Mouse (Mus musculus) ES-Bruce4 (cell line): ENCODE results near the gene Prox1. TPM values are rescaled to one million over a fixed set of nuclear protein-coding genes. Genes with fewer than 3 reads are reported as not detected.

ENCODE experiments used
- H3K27ac ChIP-seq: 2 replicates; pipeline ENCODE4 v1.5.1; 2012; ENCODE audit warnings: low read length, inconsistent platforms; ENCODE audit not compliant: insufficient read depth
- H3K27me3 ChIP-seq: 2 replicates; pipeline ENCODE4 v1.6.1; 2012; ENCODE audit warnings: mild to moderate bottlenecking, low read length, inconsistent platforms; ENCODE audit not compliant: control insufficient read depth, poor library complexity, insufficient read depth, severe bottlenecking
- H3K36me3 ChIP-seq: 2 replicates; pipeline ENCODE4 v1.6.1; 2012; ENCODE audit warnings: inconsistent platforms, mild to moderate bottlenecking, low read length, moderate library complexity; ENCODE audit not compliant: control insufficient read depth, poor library complexity, insufficient read depth, severe bottlenecking
- H3K4me1 ChIP-seq: one replicate; pipeline ENCODE4 v1.8.1; 2011; ENCODE audit warnings: low read length; ENCODE audit not compliant: control insufficient read depth, insufficient read depth
- H3K4me3 ChIP-seq: 2 replicates; pipeline ENCODE4 v1.5.1; 2011; ENCODE audit warnings: low read depth, mild to moderate bottlenecking, low read length
- H3K9ac ChIP-seq: 2 replicates; pipeline ENCODE4 v1.6.1; 2012; ENCODE audit warnings: low read depth, mild to moderate bottlenecking, inconsistent platforms; ENCODE audit not compliant: poor library complexity, severe bottlenecking
- H3K9me3 ChIP-seq: replicated peaks from 2 replicates; pipeline ENCODE4 v1.6.1; 2012; ENCODE audit warnings: mild to moderate bottlenecking, low read length, inconsistent platforms; ENCODE audit not compliant: control insufficient read depth, poor library complexity, insufficient read depth, severe bottlenecking
- CTCF ChIP-seq: IDR thresholded peaks from one replicate; pipeline ENCODE4 v1.8.1; 2011; ENCODE audit warnings: low read depth, low read length
- EP300 ChIP-seq: IDR thresholded peaks from 2 replicates; pipeline ENCODE4 v1.6.1; 2011; ENCODE audit warnings: low read depth, low read length; ENCODE audit not compliant: insufficient read depth
- POLR2A ChIP-seq: IDR thresholded peaks from one replicate; pipeline ENCODE4 v1.8.1; 2011; ENCODE audit warnings: low read length; ENCODE audit not compliant: insufficient read depth
- polyA plus RNA-seq: library from polyadenylated mRNA; stranded (reverse); fragments of >200 nt; gene quantifications from 2 replicates; pipeline ENCODE4 v1.2.4, GENCODE M21; 2011; ENCODE audit warnings: low read depth; ENCODE audit not compliant: missing spikeins, insufficient read depth, insufficient read length

The Prox1 gene
- polyA plus RNA-seq, 1 experiment, result 1.7 TPM

DNA sequence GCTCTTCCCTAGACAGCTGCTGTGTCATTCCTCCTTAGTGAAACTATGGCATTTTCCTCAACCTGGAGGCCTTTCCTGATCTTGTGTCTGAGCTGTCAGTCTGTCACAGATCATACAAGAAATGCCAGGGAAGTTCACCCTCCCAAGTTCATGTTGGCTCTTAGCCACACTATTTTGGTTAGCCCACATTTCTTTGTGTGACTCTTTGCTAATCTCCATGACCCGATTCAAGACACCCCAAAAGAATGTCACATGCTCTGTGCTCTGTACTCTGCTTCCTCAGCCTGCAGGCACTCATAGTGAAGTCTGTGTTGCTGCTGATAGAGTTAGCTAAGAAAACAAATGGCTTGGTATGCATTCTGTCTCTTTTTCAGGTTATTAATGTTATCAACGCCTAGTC is 18.6 kb upstream of the Prox1 start:
- no peaks in the 10 kb centered on the region for H3K27me3 ChIP-seq

DNA sequence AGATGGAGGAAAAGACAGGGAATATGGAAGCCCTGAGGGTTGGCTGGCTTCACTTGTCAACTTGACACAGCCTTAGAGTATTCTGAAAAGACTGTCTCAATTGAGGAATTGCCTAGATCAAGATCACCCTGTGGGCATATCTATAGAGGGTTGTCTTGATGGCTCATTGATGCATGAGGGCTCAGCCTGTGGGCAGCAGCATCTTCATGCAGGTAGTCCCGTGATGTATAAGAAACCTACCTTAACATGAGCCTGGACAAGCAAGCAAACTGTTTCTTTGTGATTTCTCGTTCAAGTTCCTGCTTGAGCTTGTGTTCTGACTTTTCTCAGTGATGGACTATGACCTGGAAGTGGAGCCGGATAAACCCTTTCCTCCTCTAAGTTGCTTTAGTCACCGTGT is 15.8 kb upstream of the Prox1 start:
- H3K9me3 ChIP-seq, result no peaks in the 10 kb centered on the region; the same call in 1 of the 2 replicates
- H3K4me3 ChIP-seq, result no peak overlapping the region
- no peak overlapping the region for H3K27ac ChIP-seq
- no peak for TF ChIP-seq POLR2A
- H3K36me3 ChIP-seq, result no peaks in the 10 kb centered on the region
- H3K4me1 ChIP-seq, result no peaks in the 10 kb centered on the region
- no peaks in the 10 kb centered on the region for H3K27me3 ChIP-seq
- H3K9ac ChIP-seq, result no peak overlapping the region

More for the DNA sequence above, 18.6 kb upstream of the Prox1 start:
- Histone ChIP-seq H3K9ac (no peak overlapping the region), H3K4me1 (no peaks in the 10 kb centered on the region), H3K36me3 (no peaks in the 10 kb centered on the region), H3K27ac (no peak overlapping the region), H3K9me3 (no peaks in the 10 kb centered on the region), H3K4me3 (no peak overlapping the region)
- TF ChIP-seq CTCF, result no peak
- no peak for TF ChIP-seq EP300
- no peak for TF ChIP-seq POLR2A

DNA sequence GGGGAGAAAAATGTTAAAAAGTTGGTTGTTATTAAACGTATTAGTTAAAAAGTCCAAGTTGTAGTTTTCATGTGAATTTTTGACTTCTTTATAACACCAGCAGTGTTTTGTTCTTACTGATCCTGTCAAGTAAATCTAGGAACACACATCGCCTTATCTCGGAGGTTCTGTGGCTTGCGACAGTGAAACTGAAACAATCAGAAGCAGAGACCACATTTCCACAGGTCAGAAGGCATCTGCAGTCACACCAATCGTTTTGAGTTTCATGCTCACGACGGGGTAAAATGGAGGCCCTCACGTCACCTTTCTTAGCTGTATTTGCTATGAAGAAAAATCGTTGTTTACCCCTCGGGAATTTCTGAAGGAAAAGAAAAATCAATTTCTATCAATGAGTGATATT is 14.8 kb upstream of the Prox1 start:
- Histone ChIP-seq H3K4me3 (no peak overlapping the region), H3K27me3 (no peaks in the 10 kb centered on the region), H3K9ac (no peak overlapping the region), H3K27ac (no peak overlapping the region), H3K9me3 (no peaks in the 10 kb centered on the region; the same call in 1 of the 2 replicates), H3K36me3 (no peaks in the 10 kb centered on the region), H3K4me1 (no peaks in the 10 kb centered on the region)
- TF ChIP-seq CTCF (no peak), POLR2A (no peak), EP300 (no peak)

DNA sequence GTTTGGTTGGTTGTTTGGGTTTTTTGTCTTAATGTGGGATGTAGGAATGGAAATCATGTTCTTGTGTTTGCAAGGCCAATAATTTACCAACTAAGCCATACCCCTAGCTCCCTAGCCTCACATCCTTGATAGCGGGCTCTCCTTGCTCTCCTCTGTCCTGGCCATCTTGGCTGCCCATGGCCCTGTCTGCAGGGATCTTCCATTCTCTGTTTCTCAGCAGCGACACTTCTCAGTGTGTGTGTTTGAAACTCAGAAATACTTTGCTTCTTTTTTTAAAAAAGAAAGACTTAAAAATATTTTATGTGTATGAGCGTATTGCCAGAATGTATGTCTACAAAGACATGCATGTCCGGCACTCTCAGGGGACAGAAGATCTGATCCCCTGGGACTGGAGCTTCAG is 13.1 kb upstream of the Prox1 start:
- no peaks in the 10 kb centered on the region for H3K36me3 ChIP-seq
- TF ChIP-seq POLR2A, result no peak
- no peak overlapping the region for H3K4me3 ChIP-seq
- H3K4me1 ChIP-seq, result no peaks in the 10 kb centered on the region
- H3K27ac ChIP-seq, result no peak overlapping the region
- no peaks in the 10 kb centered on the region for H3K27me3 ChIP-seq
- no peak overlapping the region for H3K9ac ChIP-seq
- H3K9me3 ChIP-seq, result peaks cover 3% of the 10 kb centered on the region; the same call in 1 of the 2 replicates

DNA sequence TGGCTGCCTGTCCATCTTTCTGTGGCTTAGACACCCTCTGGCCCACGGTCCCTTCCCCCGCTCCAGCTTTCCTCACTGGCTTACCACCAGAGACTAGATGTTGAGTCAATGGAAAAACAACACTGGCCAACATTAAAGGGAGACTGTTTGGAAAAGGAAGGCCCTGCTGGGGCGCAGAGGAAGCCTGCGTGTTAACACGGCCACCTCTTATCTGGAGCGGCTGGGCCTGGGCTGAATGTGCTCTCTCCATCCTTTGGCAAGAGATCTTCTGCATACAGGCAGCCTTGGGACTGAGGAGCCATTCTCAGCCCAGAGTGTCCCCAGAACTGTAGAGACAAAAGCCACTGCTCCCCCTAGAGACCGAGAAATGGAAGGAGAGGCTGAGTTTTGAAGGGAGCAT is 11.3 kb upstream of the Prox1 start:
- H3K9me3 ChIP-seq, result peaks cover 3% of the 10 kb centered on the region; the same call in 1 of the 2 replicates
- no peak overlapping the region for H3K9ac ChIP-seq
- no peaks in the 10 kb centered on the region for H3K4me1 ChIP-seq
- H3K4me3 ChIP-seq, result no peak overlapping the region
- no peak overlapping the region for H3K27ac ChIP-seq
- no peaks in the 10 kb centered on the region for H3K36me3 ChIP-seq
- TF ChIP-seq POLR2A, result no peak
- TF ChIP-seq CTCF, result peak; percentile 25
- H3K27me3 ChIP-seq, result no peaks in the 10 kb centered on the region

DNA sequence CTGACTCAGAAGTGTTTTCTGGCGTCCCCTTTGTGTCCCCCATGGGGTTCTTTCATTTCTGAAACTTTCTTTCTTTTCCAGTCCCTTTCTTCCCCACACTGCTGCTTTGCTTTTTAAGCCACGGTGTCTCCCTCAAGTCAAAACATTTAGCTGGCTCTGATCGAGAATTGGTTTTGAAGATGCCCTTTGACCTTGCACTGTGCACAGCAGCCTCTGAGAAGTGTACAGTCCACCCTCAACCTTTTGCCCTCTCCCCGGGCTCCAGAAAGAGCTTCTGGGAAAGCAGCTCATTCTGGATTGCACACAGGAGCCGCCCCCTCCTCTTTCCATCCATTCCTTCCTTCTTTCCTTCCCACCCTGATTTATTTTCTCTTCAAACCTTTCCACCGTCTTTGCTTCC is 10.3 kb upstream of the Prox1 start:
- no peak overlapping the region for H3K27ac ChIP-seq
- no peaks in the 10 kb centered on the region for H3K4me1 ChIP-seq
- H3K9ac ChIP-seq, result no peak overlapping the region
- peaks cover 3% of the 10 kb centered on the region; the same call in 1 of the 2 replicates for H3K9me3 ChIP-seq
- no peaks in the 10 kb centered on the region for H3K27me3 ChIP-seq
- no peaks in the 10 kb centered on the region for H3K36me3 ChIP-seq
- H3K4me3 ChIP-seq, result no peak overlapping the region
- TF ChIP-seq EP300, result no peak
- TF ChIP-seq POLR2A, result no peak
- TF ChIP-seq CTCF, result no peak

DNA sequence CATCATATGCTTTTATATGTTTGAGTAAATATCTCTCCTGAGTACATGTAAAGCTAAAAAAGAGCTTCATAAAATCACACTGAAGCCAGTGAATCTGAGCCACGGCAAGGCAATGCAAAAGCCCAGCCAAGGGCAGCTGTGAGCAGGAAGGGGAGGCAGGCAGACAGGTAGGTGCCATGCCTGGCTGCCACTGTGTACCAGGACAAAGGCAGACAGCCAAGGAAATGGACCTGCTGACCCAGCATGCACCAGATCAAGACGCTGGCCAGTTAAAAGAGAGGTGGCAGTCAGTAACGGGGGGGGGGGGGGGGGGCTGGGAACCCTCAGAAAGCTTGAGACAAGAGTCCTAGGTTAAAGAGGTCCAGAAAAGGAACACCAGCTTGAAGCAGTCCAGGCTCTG is 6.4 kb upstream of the Prox1 start:
- H3K27ac ChIP-seq, result no peak overlapping the region
- TF ChIP-seq EP300 (no peak), CTCF (no peak), POLR2A (no peak)
- H3K9me3 ChIP-seq, result 0 out of 2 replicates have a peak, but pooled peaks cover 3% of the 10 kb centered on the region
- no peaks in the 10 kb centered on the region for H3K36me3 ChIP-seq
- H3K4me1 ChIP-seq, result no peaks in the 10 kb centered on the region
- H3K9ac ChIP-seq, result no peak overlapping the region
- H3K27me3 ChIP-seq, result peaks cover 15% of the 10 kb centered on the region; the same call in 1 of the 2 replicates
- H3K4me3 ChIP-seq, result no peak overlapping the region
